Mouse (Mus musculus) myocyte (in vitro differentiated cells): ENCODE measurements around the gene Mns1.

Experiments used
- CEBPB ChIP-seq: IDR thresholded peaks from 2 replicates; pipeline ENCODE4 v1.6.1; 2011; ENCODE audit warnings: mild to moderate bottlenecking, moderate library complexity; ENCODE audit not compliant: poor library complexity, insufficient read depth, severe bottlenecking
- E2F4 ChIP-seq: IDR thresholded peaks from one replicate; pipeline ENCODE4 v1.6.1; 2011; ENCODE audit warnings: mild to moderate bottlenecking, control low read depth, moderate library complexity; ENCODE audit not compliant: insufficient read depth
- MAX ChIP-seq: IDR thresholded peaks from one replicate; pipeline ENCODE4 v1.6.1; 2011; ENCODE audit warnings: low read depth, mild to moderate bottlenecking, control low read depth
- MYOD1 ChIP-seq, 3 experiments: IDR thresholded peaks; one replicate each; pipeline ENCODE4 v1.6.1; 2011; ENCODE audit warnings: control low read depth in 2 of 3, low read depth in 2 of 3, mild to moderate bottlenecking in 2 of 3, moderate library complexity in 1 of 3; ENCODE audit not compliant: insufficient read length in 2 of 3, control insufficient read depth in 1 of 3
- MYOG ChIP-seq, 3 experiments: IDR thresholded peaks; one replicate each; pipeline ENCODE4 v1.6.1; 2011; ENCODE audit warnings: control low read depth in 2 of 3, low read depth in 2 of 3, mild to moderate bottlenecking in 2 of 3; ENCODE audit not compliant: insufficient read length in 2 of 3, control insufficient read depth in 1 of 3, insufficient read depth in 1 of 3
- POLR2A ChIP-seq: IDR thresholded peaks from one replicate; pipeline ENCODE4 v1.6.1; 2011; ENCODE audit warnings: low read depth, mild to moderate bottlenecking, control low read depth, moderate library complexity; ENCODE audit not compliant: insufficient read length
- POLR2AphosphoS2 ChIP-seq: IDR thresholded peaks from one replicate; pipeline ENCODE4 v1.6.1; 2011; ENCODE audit warnings: low read depth, control low read depth; ENCODE audit not compliant: insufficient read length
- REST ChIP-seq: IDR thresholded peaks from one replicate; pipeline ENCODE4 v1.6.1; 2011; ENCODE audit warnings: mild to moderate bottlenecking, control low read depth, moderate library complexity; ENCODE audit not compliant: insufficient read depth, insufficient read length
- SRF ChIP-seq: IDR thresholded peaks from one replicate; pipeline ENCODE4 v1.6.1; 2011; ENCODE audit warnings: low read depth; ENCODE audit not compliant: control insufficient read depth, insufficient read length
- TCF12 ChIP-seq: IDR thresholded peaks from one replicate; pipeline ENCODE4 v1.6.1; 2011; ENCODE audit warnings: mild to moderate bottlenecking, control low read depth; ENCODE audit not compliant: poor library complexity, insufficient read depth, severe bottlenecking
- TCF3 ChIP-seq: IDR thresholded peaks from one replicate; pipeline ENCODE4 v1.6.1; 2011; ENCODE audit warnings: low read depth, control low read depth; ENCODE audit not compliant: insufficient read length
- USF1 ChIP-seq: IDR thresholded peaks from one replicate; pipeline ENCODE4 v1.6.1; 2011; ENCODE audit warnings: low read depth, mild to moderate bottlenecking, control low read depth, moderate library complexity

GRCm38 (mm10) chr9:72459703-72460102, 21.9 kb downstream of the Mns1 start:
- TF ChIP-seq POLR2AphosphoS2 (no peak), POLR2A (no peak), REST (no peak), USF1 (no peak), MAX (no peak), E2F4 (no peak), TCF3 (no peak), TCF12 (no peak), MYOD1 (IDR thresholded peaks at IDR 0.05; ENCODE audit: control insufficient read depth in 1 of 3, insufficient read length in 2 of 3, low read depth in 2 of 3) (no peak), MYOG (IDR thresholded peaks at IDR 0.05; ENCODE audit: control insufficient read depth in 1 of 3, insufficient read depth in 1 of 3, insufficient read length in 2 of 3, low read depth in 2 of 3) (no peak), SRF (no peak), CEBPB (no peak)
